Mouse (Mus musculus) B cell, adult 67 days (primary cell): ENCODE measurements around the gene Gm8857. TPM values are rescaled to one million over a fixed set of nuclear protein-coding genes. Genes with fewer than 3 reads are reported as not detected.

Experiments
- total RNA-seq, 2 experiments: library from RNA; stranded (reverse); gene quantifications; 4 replicates each; pipeline ENCODE4 v1.2.4; 2023

The Gm8857 gene
- total RNA-seq = not detected

DNA sequence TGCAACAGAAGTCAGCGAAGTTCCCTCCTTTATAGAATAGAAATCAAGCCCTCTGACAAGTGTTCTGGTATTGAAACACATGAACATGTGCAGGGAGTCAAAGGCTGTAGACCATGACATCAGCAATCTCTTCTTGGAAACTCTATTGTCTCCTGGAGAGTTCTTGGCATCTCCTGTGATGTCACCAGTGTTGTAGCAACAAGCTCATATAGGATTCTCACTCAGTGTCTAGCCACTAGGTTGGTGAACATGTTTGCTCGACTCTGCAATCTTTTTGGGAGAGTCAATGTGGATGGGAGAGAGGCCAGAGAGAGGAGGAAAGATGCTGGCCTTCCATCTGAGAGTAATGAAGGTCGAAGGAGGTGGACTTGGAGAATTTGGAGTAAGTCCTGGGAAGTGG lies at the start of gene Gm8857, which contains the start of gene Gm8871:
Gene Gm8857, plus strand, starts transcription at position 303 of the 400 bp plus-strand sequence.
Gene Gm8871, plus strand, starts transcription at position 301 of the 400 bp plus-strand sequence.

Other genes starting within 250 kb of the Gm8857 start
- gene Gm8871, start within 50 bp of the Gm8857 start, total RNA-seq = not detected
- gene Gm8879, start 179.8 kb downstream of the Gm8857 start, total RNA-seq = not detected
- not detected for gene Gm5861, start 235.3 kb downstream of the Gm8857 start, total RNA-seq